ENCODE assay signal across 22 mouse cellular contexts in genomic region chr16:77738821-77739220, GRCm38 (mm10).
A peak's percentile ranks its signal among the peaks of the same experiment; 100 is the strongest.
DNase-seq lines count a peak whose midpoint lies in the region; ATAC-seq lines count a peak whose summit lies in the region.
"Had no signal": no experiment of that assay in that cellular context is flagged by ENCODE, and none has a peak within 500 bp of the region (broad histone marks: within the 10 kb centered on the region; RNA-seq: fewer than 3 reads in every experiment).

No protein-coding gene starts in this region.

- H3K27me3 ChIP-seq in intestine, embryonic 14.5 days (replicated peaks; ENCODE audit: control insufficient read depth, insufficient read depth, low read length), result no peaks in the 10 kb centered on the region
- no peaks in the 10 kb centered on the region for H3K27me3 ChIP-seq in intestine, embryonic 16.5 days (replicated peaks; ENCODE audit: control insufficient read depth, insufficient read depth, low read length)
- H3K27me3 ChIP-seq: embryonic facial prominence, embryonic 12.5 days; heart, embryonic 12.5 days had no signal

- H3K27ac ChIP-seq in intestine, embryonic 14.5 days (ENCODE audit: low read depth), result no peak overlapping the region
- H3K27ac ChIP-seq in intestine, embryonic 16.5 days (ENCODE audit: low read length), result no peak overlapping the region
- H3K27ac ChIP-seq: embryonic facial prominence, embryonic 12.5 days; forebrain, embryonic 10.5 days; hindbrain, embryonic 10.5 days; hindbrain, embryonic 14.5 days had no signal

- H3K4me3 ChIP-seq in intestine, embryonic 14.5 days (ENCODE audit: low read depth, low read length), result no peak overlapping the region
- no peak overlapping the region for H3K4me3 ChIP-seq in intestine, embryonic 16.5 days (ENCODE audit: low read length)
- H3K4me3 ChIP-seq: embryonic facial prominence, embryonic 12.5 days; forebrain, embryonic 10.5 days; heart, embryonic 12.5 days; hindbrain, embryonic 10.5 days had no signal

- ATAC-seq in intestine, embryonic 14.5 days (replicated peaks; ENCODE audit: low FRiP score, low TSS enrichment, low read depth), result 0 out of 2 replicates have a peak, but pooled peaks have one; percentile 3
- no peak for ATAC-seq in intestine, embryonic 16.5 days
- ATAC-seq: CD4-positive, CD25-positive, alpha-beta regulatory T cell, adult 4 months; forebrain, embryonic 14.5 days; intestine, postnatal 0 days had no signal

- H3K4me2 ChIP-seq in intestine, embryonic 14.5 days (ENCODE audit: low read length), result no peak overlapping the region
- H3K4me2 ChIP-seq in intestine, embryonic 16.5 days (ENCODE audit: low read depth, low read length), result no peak overlapping the region
- H3K4me2 ChIP-seq: embryonic facial prominence, embryonic 12.5 days; heart, embryonic 12.5 days; hindbrain, embryonic 14.5 days had no signal

- H3K9me3 ChIP-seq in intestine, embryonic 14.5 days (ENCODE audit: control insufficient read depth, low read length), result no peaks in the 10 kb centered on the region
- H3K9me3 ChIP-seq in intestine, embryonic 16.5 days (ENCODE audit: control insufficient read depth, low read length), result no peaks in the 10 kb centered on the region
- H3K9me3 ChIP-seq: embryonic facial prominence, embryonic 12.5 days; forebrain, embryonic 10.5 days; hindbrain, embryonic 10.5 days had no signal

- no peaks in the 10 kb centered on the region for H3K36me3 ChIP-seq in intestine, embryonic 14.5 days (ENCODE audit: control insufficient read depth, insufficient read depth, low read length)
- H3K36me3 ChIP-seq in intestine, embryonic 16.5 days (ENCODE audit: control insufficient read depth, insufficient read depth, low read length), result no peaks in the 10 kb centered on the region
- H3K36me3 ChIP-seq: embryonic facial prominence, embryonic 12.5 days; forebrain, embryonic 10.5 days; G1E; heart, embryonic 12.5 days; hindbrain, embryonic 10.5 days had no signal

- 60% methylated on average over 1 of the region's 1 CpGs for WGBS in intestine, embryonic 14.5 days
- 63% methylated on average over 1 of the region's 1 CpGs for WGBS in intestine, embryonic 16.5 days

- H3K9ac ChIP-seq in intestine, embryonic 14.5 days (ENCODE audit: low read length), result no peak overlapping the region
- H3K9ac ChIP-seq in intestine, embryonic 16.5 days (ENCODE audit: low read depth, low read length), result no peak overlapping the region
- H3K9ac ChIP-seq: embryonic facial prominence, embryonic 12.5 days; heart, embryonic 12.5 days; hindbrain, embryonic 14.5 days had no signal

- DNase-seq in intestine, embryonic 14.5 days (ENCODE audit: low spot score), result no peak
- DNase-seq in 3T3-L1 (ENCODE audit: low read depth, low spot score) (peak; percentile 30), NIH3T3 (ENCODE audit: low read depth) (peak; percentile 61)
- DNase-seq in forelimb bud, embryonic 11.5 days (ENCODE audit: low read depth, low spot score), result peak; percentile 9
- no peak for DNase-seq in cerebellum, adult 18-20 months
- no peak for DNase-seq in frontal cortex, postnatal 10 days (ENCODE audit: low spot score in 2 of 2)
- DNase-seq: B cell, adult 2 months; cerebellum, adult 2 months; cerebellum, postnatal 14 days; embryo, embryonic 11 days; gastrocnemius, postnatal 14 days; kidney, adult 8-10 months had no signal

- no peaks in the 10 kb centered on the region for H3K4me1 ChIP-seq in intestine, embryonic 14.5 days (replicated peaks; ENCODE audit: control insufficient read depth, insufficient read depth, low read length)
- no peaks in the 10 kb centered on the region for H3K4me1 ChIP-seq in intestine, embryonic 16.5 days (ENCODE audit: control insufficient read depth, insufficient read depth, low read length)
- H3K4me1 ChIP-seq: embryonic facial prominence, embryonic 12.5 days; forebrain, embryonic 10.5 days; heart, embryonic 12.5 days; hindbrain, embryonic 10.5 days had no signal

Comparison
In these comparisons a context has a peak if more than half of its experiments do, and no peak if none do; other contexts are left out.
1. DNase-seq: peak in 3T3-L1 (single experiment), NIH3T3 (single experiment) and forelimb bud, embryonic 11.5 days (single experiment); none in intestine, embryonic 14.5 days (single experiment), cerebellum, adult 18-20 months (0 of 2) and frontal cortex, postnatal 10 days (0 of 2).